Mouse (Mus musculus): ENCODE results near the gene Ccl6. TPM values are rescaled to one million over a fixed set of nuclear protein-coding genes. Genes with fewer than 3 reads are reported as not detected.

The Ccl6 gene
- polyA plus RNA-seq, 1 experiment from 2014 or later = 2.5 TPM

Other genes with a start within 250 kb of the Ccl6 start
- 27.1 and 28.6 TPM in 2 replicates for gene Rasl10b, start 183.9 kb downstream of the Ccl6 start, polyA plus RNA-seq (2014; fragmentation: Nextera tagmentation; extraction: Ambion mirVana)
- gene Gas2l2, start 163.6 kb downstream of the Ccl6 start, polyA plus RNA-seq (2014; fragmentation: Nextera tagmentation; extraction: Ambion mirVana) = 0.97 and 1.5 TPM in 2 replicates
- 0.39 and 0.60 TPM in 2 replicates for gene 1700020L24Rik, start 155.4 kb downstream of the Ccl6 start, polyA plus RNA-seq (2014; fragmentation: Nextera tagmentation; extraction: Ambion mirVana)
- 3.9 and 4.2 TPM in 2 replicates for gene Mmp28, start 130.0 kb downstream of the Ccl6 start, polyA plus RNA-seq (2014; fragmentation: Nextera tagmentation; extraction: Ambion mirVana)
- 9.4 and 11.3 TPM in 2 replicates for gene Taf15, start 120.0 kb downstream of the Ccl6 start, polyA plus RNA-seq (2014; fragmentation: Nextera tagmentation; extraction: Ambion mirVana)
- not detected in 2 replicates for gene Heatr9, start 70.9 kb downstream of the Ccl6 start, polyA plus RNA-seq (2014; fragmentation: Nextera tagmentation; extraction: Ambion mirVana)
- not detected in 2 replicates for gene Ccl5, start 62.6 kb downstream of the Ccl6 start, polyA plus RNA-seq (2014; fragmentation: Nextera tagmentation; extraction: Ambion mirVana)
- gene Ccl9, start 14.5 kb downstream of the Ccl6 start, polyA plus RNA-seq (2014; fragmentation: Nextera tagmentation; extraction: Ambion mirVana) = 2.1 and 2.9 TPM in 2 replicates
- not detected in 2 replicates for gene Rpl9-ps1, start 52.5 kb upstream of the Ccl6 start, polyA plus RNA-seq (2014; fragmentation: Nextera tagmentation; extraction: Ambion mirVana)
- 1.5 and 1.9 TPM in 2 replicates for gene Ccl3, start 56.3 kb upstream of the Ccl6 start, polyA plus RNA-seq (2014; fragmentation: Nextera tagmentation; extraction: Ambion mirVana)
- 0.43 TPM in 1 of 2 replicates, not detected in the other for gene Ccl4, start 69.5 kb upstream of the Ccl6 start, polyA plus RNA-seq (2014; fragmentation: Nextera tagmentation; extraction: Ambion mirVana)
- gene Wfdc17, start 110.9 kb upstream of the Ccl6 start, polyA plus RNA-seq (2014; fragmentation: Nextera tagmentation; extraction: Ambion mirVana) = 0.73 and 1.4 TPM in 2 replicates
- not detected in 2 replicates for gene Wfdc18, start 115.9 kb upstream of the Ccl6 start, polyA plus RNA-seq (2014; fragmentation: Nextera tagmentation; extraction: Ambion mirVana)
- gene Wfdc21, start 153.9 kb upstream of the Ccl6 start, polyA plus RNA-seq (2014; fragmentation: Nextera tagmentation; extraction: Ambion mirVana) = not detected in 2 replicates
- 29.1 and 33.3 TPM in 2 replicates for gene Heatr6, start 160.6 kb upstream of the Ccl6 start, polyA plus RNA-seq (2014; fragmentation: Nextera tagmentation; extraction: Ambion mirVana)

Measured in hindbrain, embryonic 14.5 days (tissue).